Mouse (Mus musculus) hindbrain, embryonic 10.5 days (tissue): ENCODE data around the gene Btnl2. TPM values are rescaled to one million over a fixed set of nuclear protein-coding genes. Genes with fewer than 3 reads are reported as not detected.

ENCODE experiments used
- DNase-seq: peaks from one replicate; pipeline ENCODE4 v3.0.0-alpha.2; 2017; ENCODE audit warnings: low spot score
- H3K27ac ChIP-seq: fragments of 300-500 bp; sonication (generic); 2 replicates; pipeline ENCODE4 v1.5.1; 2016; ENCODE audit warnings: mild to moderate bottlenecking, moderate library complexity
- H3K27me3 ChIP-seq: fragments of 300-500 bp; sonication (generic); 2 replicates; pipeline ENCODE4 v1.6.1; 2016; ENCODE audit warnings: mild to moderate bottlenecking; ENCODE audit not compliant: poor library complexity, insufficient read depth, severe bottlenecking
- H3K36me3 ChIP-seq: fragments of 300-500 bp; sonication (generic); 2 replicates; pipeline ENCODE4 v1.6.1; 2016; ENCODE audit warnings: mild to moderate bottlenecking, moderate library complexity
- H3K4me1 ChIP-seq: fragments of 300-500 bp; sonication (generic); replicated peaks from 2 replicates; pipeline ENCODE4 v1.6.1; 2016; ENCODE audit warnings: mild to moderate bottlenecking
- H3K4me3 ChIP-seq: fragments of 300-500 bp; sonication (generic); 2 replicates; pipeline ENCODE4 v1.5.1; 2016; ENCODE audit warnings: mild to moderate bottlenecking, moderate library complexity
- H3K9me3 ChIP-seq: fragments of 300-500 bp; sonication (generic); 2 replicates; pipeline ENCODE4 v1.6.1; 2016; ENCODE audit warnings: mild to moderate bottlenecking, moderate library complexity
- WGBS: fragments of 180-500 bp; shearing (Covaris S2); methylation state at CpG from one replicate; pipeline ENCODE4 v1.1.7; 2016; 5-methylcytosine and 5-hydroxymethylcytosine counted together
- polyA plus RNA-seq: library from polyadenylated mRNA; unstranded; fragments of >200 nt; fragmentation: Nextera tagmentation; extraction: Ambion mirVana; gene quantifications from 2 replicates; pipeline ENCODE4 v1.2.1, GENCODE M21; 2016

Btnl2 gene
- polyA plus RNA-seq, 1 experiment from 2014 or later, result not detected

- Histone ChIP-seq H3K27ac (no peak overlapping the region), H3K36me3 (no peaks in the 10 kb centered on the region), H3K9me3 (no peaks in the 10 kb centered on the region), H3K4me1 (no peaks in the 10 kb centered on the region), H3K4me3 (no peak overlapping the region), H3K27me3 (no peaks in the 10 kb centered on the region)
- DNase-seq, result no peak
- 84% methylated on average over 15 of the region's 15 CpGs for WGBS
These were observed 8.4 kb downstream of the Btnl2 start for GRCm38 (mm10) chr17:34362954-34363546.

GRCm38 (mm10) chr17:34363676-34364310 is 9.2 kb downstream of the Btnl2 start:
- Histone ChIP-seq H3K4me1 (no peaks in the 10 kb centered on the region), H3K27me3 (no peaks in the 10 kb centered on the region), H3K4me3 (no peak overlapping the region), H3K27ac (no peak overlapping the region), H3K36me3 (no peaks in the 10 kb centered on the region), H3K9me3 (no peaks in the 10 kb centered on the region)
- 83% methylated on average over 3 of the region's 3 CpGs for WGBS
- no peak for DNase-seq

GRCm38 (mm10) chr17:34365031-34365430 is 10.4 kb downstream of the Btnl2 start:
- WGBS, result 82% methylated on average over 10 of the region's 10 CpGs
- no peak overlapping the region for H3K4me3 ChIP-seq
- DNase-seq, result no peak
- H3K4me1 ChIP-seq, result no peaks in the 10 kb centered on the region
- no peak overlapping the region for H3K27ac ChIP-seq
- no peaks in the 10 kb centered on the region for H3K36me3 ChIP-seq
- no peaks in the 10 kb centered on the region for H3K27me3 ChIP-seq
- H3K9me3 ChIP-seq, result no peaks in the 10 kb centered on the region

GRCm38 (mm10) chr17:34370563-34370962 is 15.9 kb downstream of the Btnl2 start:
- no peak overlapping the region for H3K4me3 ChIP-seq
- H3K27me3 ChIP-seq, result no peaks in the 10 kb centered on the region
- H3K4me1 ChIP-seq, result no peaks in the 10 kb centered on the region
- DNase-seq, result no peak
- no peak overlapping the region for H3K27ac ChIP-seq
- no peaks in the 10 kb centered on the region for H3K36me3 ChIP-seq
- 74% methylated on average over 4 of the region's 4 CpGs for WGBS
- H3K9me3 ChIP-seq, result no peaks in the 10 kb centered on the region

- Histone ChIP-seq H3K27ac (no peak overlapping the region), H3K9me3 (no peaks in the 10 kb centered on the region), H3K4me3 (no peak overlapping the region), H3K27me3 (no peaks in the 10 kb centered on the region), H3K36me3 (no peaks in the 10 kb centered on the region), H3K4me1 (no peaks in the 10 kb centered on the region)
- 87% methylated on average over 6 of the region's 6 CpGs for WGBS
- DNase-seq, result no peak
These were observed 18.6 kb downstream of the Btnl2 start for GRCm38 (mm10) chr17:34373055-34373709.

- no peak within 1 kb of the TSS for H3K27ac ChIP-seq
- no peak for DNase-seq
- no peaks in the 10 kb centered on the region for H3K4me1 ChIP-seq
- 85% methylated on average over 2 of the region's 2 CpGs for WGBS
- no peaks in the 10 kb centered on the region for H3K9me3 ChIP-seq
- H3K27me3 ChIP-seq, result no peaks in the 10 kb centered on the region
- no peaks in the 10 kb centered on the region for H3K36me3 ChIP-seq
- H3K4me3 ChIP-seq, result no peak within 1 kb of the TSS
These were observed 22.2 kb downstream of the Btnl2 start, which contains the start of gene Btnl1 for GRCm38 (mm10) chr17:34376847-34377246. Btnl1 (plus strand) TSS chr17:34377132.

GRCm38 (mm10) chr17:34377450-34378209 is 23.0 kb downstream of the Btnl2 start:
- no peak for DNase-seq
- H3K4me1 ChIP-seq, result no peaks in the 10 kb centered on the region
- no peaks in the 10 kb centered on the region for H3K36me3 ChIP-seq
- no peaks in the 10 kb centered on the region for H3K9me3 ChIP-seq
- H3K27me3 ChIP-seq, result no peaks in the 10 kb centered on the region
- H3K4me3 ChIP-seq, result no peak overlapping the region
- WGBS, result 74% methylated on average over 6 of the region's 6 CpGs
- no peak overlapping the region for H3K27ac ChIP-seq

- H3K27ac ChIP-seq, result no peak overlapping the region
- H3K9me3 ChIP-seq, result no peaks in the 10 kb centered on the region
- 81% methylated on average over 2 of the region's 2 CpGs for WGBS
- no peaks in the 10 kb centered on the region for H3K27me3 ChIP-seq
- no peak for DNase-seq
- no peaks in the 10 kb centered on the region for H3K4me1 ChIP-seq
- no peak overlapping the region for H3K4me3 ChIP-seq
- no peaks in the 10 kb centered on the region for H3K36me3 ChIP-seq
These were observed 24.1 kb downstream of the Btnl2 start for GRCm38 (mm10) chr17:34378716-34379115.

GRCm38 (mm10) chr17:34379451-34379850 is 24.8 kb downstream of the Btnl2 start:
- Histone ChIP-seq H3K4me3 (no peak overlapping the region), H3K9me3 (no peaks in the 10 kb centered on the region), H3K36me3 (no peaks in the 10 kb centered on the region), H3K27ac (no peak overlapping the region), H3K27me3 (no peaks in the 10 kb centered on the region), H3K4me1 (no peaks in the 10 kb centered on the region)
- 83% methylated on average over 7 of the region's 7 CpGs for WGBS
- DNase-seq, result no peak

GRCm38 (mm10) chr17:34381876-34382275 is 27.3 kb downstream of the Btnl2 start:
- Histone ChIP-seq H3K27me3 (no peaks in the 10 kb centered on the region), H3K4me1 (no peaks in the 10 kb centered on the region), H3K9me3 (no peaks in the 10 kb centered on the region), H3K4me3 (no peak overlapping the region), H3K36me3 (no peaks in the 10 kb centered on the region), H3K27ac (no peak overlapping the region)
- DNase-seq, result no peak
- 78% methylated on average over 11 of the region's 11 CpGs for WGBS

- DNase-seq, result peak; percentile 11
These were observed 28.6 kb downstream of the Btnl2 start for GRCm38 (mm10) chr17:34383212-34383611.

GRCm38 (mm10) chr17:34384699-34385098 is 30.1 kb downstream of the Btnl2 start:
- H3K27me3 ChIP-seq, result peaks cover 4% of the 10 kb centered on the region; the same call in 1 of the 2 replicates
- H3K27ac ChIP-seq, result no peak overlapping the region
- H3K4me1 ChIP-seq, result no peaks in the 10 kb centered on the region
- no peaks in the 10 kb centered on the region for H3K9me3 ChIP-seq
- no peak overlapping the region for H3K4me3 ChIP-seq
- no peaks in the 10 kb centered on the region for H3K36me3 ChIP-seq
- no peak for DNase-seq
- WGBS, result 76% methylated on average over 3 of the region's 3 CpGs

More at GRCm38 (mm10) chr17:34383212-34383611, 28.6 kb downstream of the Btnl2 start:
- Histone ChIP-seq H3K36me3 (no peaks in the 10 kb centered on the region), H3K9me3 (no peaks in the 10 kb centered on the region), H3K27me3 (no peaks in the 10 kb centered on the region), H3K4me3 (no peak overlapping the region), H3K27ac (no peak overlapping the region), H3K4me1 (no peaks in the 10 kb centered on the region)
- 73% methylated on average over 7 of the region's 7 CpGs for WGBS

- Histone ChIP-seq H3K4me3 (no peak overlapping the region), H3K4me1 (0 out of 2 replicates have a peak, but pooled peaks cover 1% of the 10 kb centered on the region), H3K27ac (no peak overlapping the region), H3K36me3 (no peaks in the 10 kb centered on the region), H3K27me3 (peaks cover 9% of the 10 kb centered on the region), H3K9me3 (no peaks in the 10 kb centered on the region)
- WGBS, result 80% methylated on average over 2 of the region's 2 CpGs
- DNase-seq, result no peak
These were observed 32.0 kb downstream of the Btnl2 start for GRCm38 (mm10) chr17:34386656-34387055.
